Mouse (Mus musculus) limb, embryonic 11.5 days (tissue): ENCODE results near the gene Ubl5. TPM values are rescaled to one million over a fixed set of nuclear protein-coding genes. Genes with fewer than 3 reads are reported as not detected.

Experiments used
- ATAC-seq: fragments of 200-750 bp; cut with Nextera tagmentation; 2 replicates; pipeline ENCODE4 v1.8.0; 2017; ENCODE audit warnings: low read depth; ENCODE audit not compliant: insufficient number of reproducible peaks, low FRiP score, low TSS enrichment
- DNase-seq: peaks from one replicate; pipeline ENCODE4 v3.0.0-alpha.2; 2015; ENCODE audit warnings: low spot score
- H3K27ac ChIP-seq: fragments of 300-500 bp; sonication (generic); replicated peaks from 2 replicates; pipeline ENCODE4 v1.5.1; 2014; ENCODE audit warnings: low read depth, mild to moderate bottlenecking, low read length
- H3K27me3 ChIP-seq: fragments of 300-500 bp; sonication (generic); 2 replicates; pipeline ENCODE4 v1.6.1; 2014; ENCODE audit warnings: mild to moderate bottlenecking, low read length, mixed read lengths; ENCODE audit not compliant: control insufficient read depth, insufficient read depth
- H3K36me3 ChIP-seq: fragments of 300-500 bp; sonication (generic); 2 replicates; pipeline ENCODE4 v1.6.1; 2014; ENCODE audit warnings: mild to moderate bottlenecking, low read length, moderate library complexity, mixed read lengths; ENCODE audit not compliant: control insufficient read depth, insufficient read depth
- H3K4me1 ChIP-seq: fragments of 300-500 bp; sonication (generic); 2 replicates; pipeline ENCODE4 v1.6.1; 2014; ENCODE audit warnings: low read length, mixed read lengths; ENCODE audit not compliant: control insufficient read depth, insufficient read depth
- H3K4me2 ChIP-seq: fragments of 300-500 bp; sonication (generic); 2 replicates; pipeline ENCODE4 v1.6.1; 2014; ENCODE audit warnings: low read depth, mild to moderate bottlenecking, moderate library complexity; ENCODE audit not compliant: severe bottlenecking
- H3K4me3 ChIP-seq: fragments of 300-500 bp; sonication (generic); 2 replicates; pipeline ENCODE4 v1.5.1; 2014; ENCODE audit warnings: low read depth, low read length
- H3K9ac ChIP-seq: fragments of 300-500 bp; sonication (generic); 2 replicates; pipeline ENCODE4 v1.6.1; 2014; ENCODE audit warnings: mild to moderate bottlenecking, low read length
- H3K9me3 ChIP-seq: fragments of 300-500 bp; sonication (generic); 2 replicates; pipeline ENCODE4 v1.6.1; 2016; ENCODE audit warnings: low read length; ENCODE audit not compliant: control insufficient read depth
- WGBS: fragments of 180-500 bp; shearing (Covaris S2); extraction: QIAGEN DNeasy Blood & Tissue Kit; methylation state at CpG from one replicate; pipeline ENCODE4 v1.1.7; 2014; 5-methylcytosine and 5-hydroxymethylcytosine counted together
- polyA plus RNA-seq: library from polyadenylated mRNA; unstranded; fragments of >200 nt; fragmentation: Nextera tagmentation; extraction: Ambion mirVana; gene quantifications from 2 replicates; pipeline ENCODE4 v1.2.1, GENCODE M21; 2014

Gene Ubl5
- 379 and 389 TPM in 2 replicates for polyA plus RNA-seq

- DNase-seq (peak; percentile 97), ATAC-seq (peak; percentile 95)
- under 1% methylated on average over 51 of the region's 51 CpGs for WGBS
Observed at GRCm38 (mm10) chr9:20642101-20642895, at the start of gene Ubl5. Gene Ubl5 (plus strand): TSS chr9:20642878.

GRCm38 (mm10) chr9:20601270-20601669, 41.4 kb upstream of the Ubl5 start:
- no peak overlapping the region for H3K9ac ChIP-seq
- H3K27ac ChIP-seq = no peak overlapping the region
- H3K9me3 ChIP-seq = no peaks in the 10 kb centered on the region
- H3K36me3 ChIP-seq = no peaks in the 10 kb centered on the region
- no peaks in the 10 kb centered on the region for H3K27me3 ChIP-seq
- H3K4me2 ChIP-seq = no peak overlapping the region
- H3K4me3 ChIP-seq = no peak overlapping the region
- DNase-seq = no peak
- ATAC-seq = no peak
- no peaks in the 10 kb centered on the region for H3K4me1 ChIP-seq
- 79% methylated on average over 6 of the region's 6 CpGs for WGBS

More at GRCm38 (mm10) chr9:20642101-20642895, at the start of gene Ubl5:
- Histone ChIP-seq H3K4me1 (peaks cover 3% of the 10 kb centered on the region; the same call in 1 of the 2 replicates), H3K27me3 (no peaks in the 10 kb centered on the region), H3K27ac (peak within 1 kb of the TSS; percentile 39), H3K36me3 (no peaks in the 10 kb centered on the region; the same call in none of the 2 replicates), H3K9ac (peak within 1 kb of the TSS; percentile 76), H3K9me3 (no peaks in the 10 kb centered on the region), H3K4me2 (peak within 1 kb of the TSS; percentile 88), H3K4me3 (peak within 1 kb of the TSS; percentile 85)

DNA sequence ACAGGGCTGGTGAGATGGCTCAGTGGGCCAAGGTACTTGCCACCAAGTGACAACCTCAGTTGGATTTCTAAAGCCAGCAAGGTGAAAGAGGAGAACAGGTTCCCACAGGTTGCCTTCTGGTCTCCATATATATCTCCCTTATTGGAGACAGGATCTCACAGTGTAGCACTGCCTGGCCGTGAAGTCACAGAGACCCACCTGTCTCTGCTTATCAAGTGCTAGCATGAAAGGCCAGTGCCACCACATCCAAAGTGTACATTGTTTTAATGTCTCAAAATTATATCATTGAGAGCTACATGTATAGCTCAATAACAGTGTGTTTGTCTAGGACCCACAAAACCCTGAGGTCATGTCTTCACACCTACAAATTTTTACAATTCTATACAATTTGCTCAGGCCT, 36.4 kb upstream of the Ubl5 start:
- Histone ChIP-seq H3K36me3 (no peaks in the 10 kb centered on the region), H3K27me3 (no peaks in the 10 kb centered on the region), H3K4me3 (no peak overlapping the region; the same call in 1 of the 2 replicates), H3K9ac (no peak overlapping the region), H3K9me3 (peaks cover 4% of the 10 kb centered on the region; the same call in 1 of the 2 replicates), H3K4me1 (no peaks in the 10 kb centered on the region), H3K27ac (no peak overlapping the region), H3K4me2 (peak overlapping the region; percentile 67; the same call in 1 of the 2 replicates)
- DNase-seq (no peak), ATAC-seq (no peak)
- 100% methylated on average over 1 of the region's 1 CpGs for WGBS

DNA sequence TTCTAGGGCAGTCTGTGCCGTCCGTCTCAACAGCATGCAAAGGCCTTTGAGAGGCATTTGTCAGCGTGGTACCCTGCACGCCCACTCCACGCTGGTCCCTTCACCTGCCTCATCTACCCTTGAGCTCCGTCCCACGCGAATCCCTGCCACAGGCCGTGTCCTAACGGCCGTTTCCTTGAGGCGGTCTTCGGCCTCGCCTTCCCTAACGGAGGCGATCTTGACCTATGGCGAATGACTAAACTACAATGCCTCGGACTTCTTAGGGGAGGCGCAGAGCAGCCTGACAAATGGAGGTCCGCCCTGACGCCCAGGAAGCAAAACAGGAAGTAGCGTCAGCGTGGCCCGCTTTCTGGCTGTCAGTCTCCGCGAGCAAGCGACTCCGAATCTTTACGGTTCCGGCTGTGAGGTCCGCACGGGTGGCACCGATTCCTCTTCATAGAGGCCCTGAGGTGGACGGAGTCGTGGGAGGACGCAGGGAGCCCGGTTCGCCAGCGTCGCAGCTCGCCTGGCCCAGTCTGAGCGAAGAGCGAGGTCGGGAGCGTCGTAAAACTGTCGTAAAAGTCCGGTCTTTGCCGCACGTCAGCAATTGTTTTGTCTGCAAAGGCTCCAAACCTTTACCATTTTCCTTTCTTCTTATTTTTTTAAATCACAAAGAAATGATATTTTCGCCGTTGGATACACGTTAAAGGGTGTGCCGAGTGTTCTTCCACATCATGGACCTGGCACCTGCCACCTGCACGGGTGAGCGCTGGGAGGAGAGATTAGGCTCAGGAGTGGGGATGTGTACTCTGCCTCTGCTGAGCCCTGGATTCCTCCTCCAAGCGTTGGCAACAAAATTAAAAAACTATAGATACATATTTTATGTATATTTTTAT, 35.3 kb upstream of the Ubl5 start:
- Histone ChIP-seq H3K9me3 (peaks cover 4% of the 10 kb centered on the region; the same call in 1 of the 2 replicates), H3K27ac (peak overlapping the region; percentile 82), H3K36me3 (no peaks in the 10 kb centered on the region), H3K9ac (peak overlapping the region; percentile 83), H3K27me3 (no peaks in the 10 kb centered on the region), H3K4me3 (peak overlapping the region; percentile 65), H3K4me2 (peak overlapping the region; percentile 67), H3K4me1 (no peaks in the 10 kb centered on the region)
- DNase-seq = peak; percentile 89
- WGBS = under 1% methylated on average over 57 of the region's 57 CpGs
- ATAC-seq = peak; percentile 84

DNA sequence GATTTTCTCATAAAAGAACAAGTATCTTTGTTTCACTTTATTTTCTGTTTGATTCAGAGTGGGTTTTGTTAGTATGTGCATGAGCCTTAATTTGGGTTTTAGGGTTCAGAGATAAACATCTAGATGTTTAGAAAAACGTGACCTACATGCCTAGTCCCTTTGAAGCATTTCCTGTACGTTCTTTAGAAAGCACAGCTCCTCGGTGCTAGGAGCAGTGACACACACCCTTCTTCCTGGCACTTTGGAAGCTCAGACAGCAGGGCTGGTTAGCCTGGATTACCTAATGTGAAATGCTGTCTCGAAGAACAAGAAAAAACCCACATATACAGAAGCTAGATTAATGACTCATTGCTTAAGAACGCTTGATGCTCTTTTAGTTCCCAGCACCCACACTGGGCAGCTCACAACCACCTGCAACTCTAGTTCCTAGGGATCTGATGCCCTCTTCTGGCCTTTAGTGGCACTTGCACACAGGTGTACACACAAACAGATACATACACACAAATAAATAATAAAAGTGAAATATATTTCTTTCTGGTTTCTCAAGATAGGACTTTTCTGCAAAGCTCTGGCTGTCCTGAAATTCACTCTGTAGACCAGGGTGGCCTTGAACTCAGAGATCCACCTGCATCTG, 32.7 kb upstream of the Ubl5 start:
- DNase-seq (no peak), ATAC-seq (no peak)
- Histone ChIP-seq H3K9ac (no peak overlapping the region), H3K27me3 (no peaks in the 10 kb centered on the region), H3K4me3 (no peak overlapping the region), H3K9me3 (peaks cover 4% of the 10 kb centered on the region; the same call in 1 of the 2 replicates), H3K27ac (no peak overlapping the region), H3K4me2 (no peak overlapping the region), H3K4me1 (no peaks in the 10 kb centered on the region), H3K36me3 (no peaks in the 10 kb centered on the region)
- WGBS = 86% methylated on average over 5 of the region's 5 CpGs

DNA sequence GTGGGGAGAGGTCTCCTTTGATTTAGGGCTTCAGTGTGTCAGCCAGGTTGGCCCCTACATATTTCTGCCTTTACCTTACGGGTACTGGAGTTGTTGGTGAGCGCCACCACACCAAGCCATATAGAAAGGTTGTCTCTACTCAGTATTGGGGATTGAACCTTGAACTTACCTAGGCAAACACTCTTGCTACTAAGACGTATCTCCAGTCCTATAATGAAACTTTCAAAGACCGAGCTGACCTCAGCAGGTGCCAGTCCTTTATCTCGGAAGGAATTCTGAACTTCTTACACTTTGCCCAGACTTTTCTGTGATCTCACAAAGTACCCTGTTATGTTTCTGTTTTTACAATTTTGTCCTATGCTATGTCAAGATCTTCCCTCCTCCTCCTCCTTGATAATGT, 30.7 kb upstream of the Ubl5 start:
- ATAC-seq = no peak
- peaks cover 4% of the 10 kb centered on the region; the same call in 1 of the 2 replicates for H3K9me3 ChIP-seq
- no peak overlapping the region for H3K27ac ChIP-seq
- no peak for DNase-seq
- no peak overlapping the region for H3K4me2 ChIP-seq
- H3K4me1 ChIP-seq = no peaks in the 10 kb centered on the region
- WGBS = 87% methylated on average over 5 of the region's 5 CpGs
- H3K36me3 ChIP-seq = no peaks in the 10 kb centered on the region
- H3K4me3 ChIP-seq = no peak overlapping the region
- no peak overlapping the region for H3K9ac ChIP-seq
- no peaks in the 10 kb centered on the region for H3K27me3 ChIP-seq

DNA sequence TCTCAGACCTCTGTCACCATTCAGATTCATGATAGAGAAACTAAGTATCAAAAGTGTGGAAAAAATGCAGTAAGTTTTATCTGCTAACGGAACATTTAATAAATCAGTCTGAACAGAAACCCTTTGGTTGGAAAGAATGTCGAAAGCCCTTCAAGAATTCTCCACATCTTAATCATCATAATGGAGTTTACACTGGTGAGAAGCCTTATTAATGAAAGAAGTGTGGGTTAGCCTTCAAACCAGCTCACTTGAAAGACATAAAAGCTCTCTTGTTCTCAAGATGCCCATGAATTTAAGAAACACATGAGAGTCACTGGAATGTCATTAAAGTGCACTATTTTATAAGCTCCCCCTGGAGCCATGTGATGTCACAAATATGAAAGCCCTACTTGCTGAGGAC, 26.0 kb upstream of the Ubl5 start:
- Histone ChIP-seq H3K36me3 (no peaks in the 10 kb centered on the region), H3K9ac (no peak overlapping the region), H3K27me3 (no peaks in the 10 kb centered on the region), H3K4me1 (no peaks in the 10 kb centered on the region), H3K4me3 (no peak overlapping the region), H3K27ac (no peak overlapping the region), H3K9me3 (no peaks in the 10 kb centered on the region), H3K4me2 (no peak overlapping the region)
- no peak for DNase-seq
- WGBS = 94% methylated on average over 2 of the region's 2 CpGs
- no peak for ATAC-seq

DNA sequence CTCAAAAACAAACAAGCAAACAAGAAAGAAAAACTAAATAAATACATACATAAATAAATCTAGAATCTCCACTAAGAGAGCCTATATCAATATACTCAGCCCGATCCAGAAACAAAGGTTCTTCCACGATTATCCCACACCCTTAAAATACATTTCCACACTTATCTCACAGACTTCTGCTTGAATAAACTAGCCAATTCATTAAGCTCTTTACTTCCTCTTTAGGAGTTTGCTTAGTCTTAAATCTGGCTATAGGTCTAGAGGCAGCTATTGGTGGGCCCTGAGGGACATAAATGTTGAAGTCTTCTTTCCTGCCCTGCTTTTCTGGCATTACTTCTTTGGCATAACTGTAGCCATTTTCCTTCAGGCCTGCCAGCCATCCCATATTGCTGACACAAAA, 11.3 kb upstream of the Ubl5 start:
- no peaks in the 10 kb centered on the region for H3K27me3 ChIP-seq
- no peaks in the 10 kb centered on the region for H3K4me1 ChIP-seq
- DNase-seq (no peak), ATAC-seq (no peak)
- no peak overlapping the region for H3K4me3 ChIP-seq
- no peak overlapping the region for H3K4me2 ChIP-seq
- no peak overlapping the region for H3K9ac ChIP-seq
- no peaks in the 10 kb centered on the region for H3K9me3 ChIP-seq
- 95% methylated on average over 2 of the region's 2 CpGs for WGBS
- H3K36me3 ChIP-seq = no peaks in the 10 kb centered on the region; the same call in 1 of the 2 replicates
- no peak overlapping the region for H3K27ac ChIP-seq
